Mouse (Mus musculus) stomach, postnatal 0 days (tissue): ENCODE data around the gene Ptpn14. TPM values are rescaled to one million over a fixed set of nuclear protein-coding genes. Genes with fewer than 3 reads are reported as not detected.
A peak's percentile ranks its signal among the peaks of the same experiment; 100 is the strongest.

Experiments used
- ATAC-seq: fragments of 200-750 bp; cut with Nextera tagmentation; 2 replicates; pipeline ENCODE4 v1.8.0; 2017; ENCODE audit not compliant: low FRiP score, low TSS enrichment
- DNase-seq: peaks from one replicate; pipeline ENCODE4 v3.0.0-alpha.2; 2016; ENCODE audit warnings: low spot score
- H3K27ac ChIP-seq: fragments of 300-500 bp; sonication (generic); replicated peaks from 2 replicates; pipeline ENCODE4 v1.5.1; 2014; ENCODE audit warnings: mild to moderate bottlenecking, control low read depth
- H3K27me3 ChIP-seq: fragments of 300-500 bp; sonication (generic); 2 replicates; pipeline ENCODE4 v1.6.1; 2014; ENCODE audit warnings: low read length; ENCODE audit not compliant: control insufficient read depth, insufficient read depth
- H3K36me3 ChIP-seq: fragments of 300-500 bp; sonication (generic); 2 replicates; pipeline ENCODE4 v1.6.1; 2014; ENCODE audit warnings: low read length, mixed read lengths; ENCODE audit not compliant: control insufficient read depth, insufficient read depth
- H3K4me1 ChIP-seq: fragments of 300-500 bp; sonication (generic); replicated peaks from 2 replicates; pipeline ENCODE4 v1.6.1; 2014; ENCODE audit warnings: antibody characterized with exemption; ENCODE audit not compliant: control insufficient read depth, insufficient read depth
- H3K4me2 ChIP-seq: fragments of 300-500 bp; sonication (generic); replicated peaks from 2 replicates; pipeline ENCODE4 v1.6.1; 2014; ENCODE audit warnings: low read depth, mild to moderate bottlenecking, control low read depth, moderate library complexity
- H3K4me3 ChIP-seq: fragments of 300-500 bp; sonication (generic); 2 replicates; pipeline ENCODE4 v1.5.1; 2014; ENCODE audit warnings: low read depth, low read length, control low read depth
- H3K9ac ChIP-seq: fragments of 300-500 bp; sonication (generic); 2 replicates; pipeline ENCODE4 v1.6.1; 2014; ENCODE audit warnings: mild to moderate bottlenecking, low read length, control low read depth, mixed read lengths
- H3K9me3 ChIP-seq: fragments of 300-500 bp; sonication (generic); 2 replicates; pipeline ENCODE4 v1.6.1; 2016; ENCODE audit warnings: low read length; ENCODE audit not compliant: control insufficient read depth
- CTCF ChIP-seq: IDR thresholded peaks from 2 replicates; pipeline ENCODE4 v1.5.1; 2016; ENCODE audit warnings: antibody characterized with exemption, low read depth, mild to moderate bottlenecking, moderate library complexity
- EP300 ChIP-seq: optimal IDR thresholded peaks from 2 replicates; pipeline ENCODE3; 2016; ENCODE audit warnings: antibody characterized with exemption
- WGBS: fragments of 180-500 bp; shearing (Covaris S2); extraction: QIAGEN DNeasy Blood & Tissue Kit; methylation state at CpG from one replicate; pipeline ENCODE4 v1.1.7; 2014; 5-methylcytosine and 5-hydroxymethylcytosine counted together
- polyA plus RNA-seq: library from polyadenylated mRNA; unstranded; fragments of >200 nt; fragmentation: Nextera tagmentation; extraction: Ambion mirVana; gene quantifications from 2 replicates; pipeline ENCODE4 v1.2.1, GENCODE M21; 2015

The Ptpn14 gene
- 4.5 and 5.3 TPM in 2 replicates for polyA plus RNA-seq

- under 1% methylated on average over 66 of the region's 98 CpGs for WGBS
- H3K4me1 ChIP-seq = 0 out of 2 replicates have a peak, but pooled peaks cover 2% of the 10 kb centered on the region
Observed at GRCm38 (mm10) chr1:189727884-189728783, at the start of gene Ptpn14. Ptpn14 (plus strand) TSS chr1:189728268.

GRCm38 (mm10) chr1:189679555-189679954, 48.5 kb upstream of the Ptpn14 start:
- Histone ChIP-seq H3K4me1 (no peaks in the 10 kb centered on the region), H3K9me3 (no peaks in the 10 kb centered on the region), H3K27ac (no peak overlapping the region), H3K27me3 (no peaks in the 10 kb centered on the region), H3K36me3 (peaks cover 11% of the 10 kb centered on the region; the same call in 1 of the 2 replicates), H3K4me2 (no peak overlapping the region), H3K9ac (no peak overlapping the region), H3K4me3 (no peak overlapping the region)
- 95% methylated on average over 3 of the region's 3 CpGs for WGBS
- no peak for TF ChIP-seq EP300
- TF ChIP-seq CTCF = no peak
- DNase-seq (no peak), ATAC-seq (no peak)

More at GRCm38 (mm10) chr1:189727884-189728783, at the start of gene Ptpn14:
- Histone ChIP-seq H3K9me3 (no peaks in the 10 kb centered on the region), H3K27ac (peak within 1 kb of the TSS; percentile 98), H3K27me3 (no peaks in the 10 kb centered on the region), H3K9ac (peak within 1 kb of the TSS; percentile 88), H3K4me2 (peak within 1 kb of the TSS; percentile 93), H3K36me3 (no peaks in the 10 kb centered on the region), H3K4me3 (peak within 1 kb of the TSS; percentile 83)
- TF ChIP-seq CTCF (no peak; the same call in 1 of the 2 replicates), EP300 (no peak)
- ATAC-seq (peak; percentile 91), DNase-seq (peak; percentile 91)

GRCm38 (mm10) chr1:189684786-189685415, 43.2 kb upstream of the Ptpn14 start:
- H3K27ac ChIP-seq = no peak overlapping the region
- H3K4me1 ChIP-seq = no peaks in the 10 kb centered on the region
- no peak for ATAC-seq
- H3K9me3 ChIP-seq = no peaks in the 10 kb centered on the region
- no peak overlapping the region for H3K4me2 ChIP-seq
- H3K4me3 ChIP-seq = no peak overlapping the region
- peaks cover 7% of the 10 kb centered on the region; the same call in 1 of the 2 replicates for H3K36me3 ChIP-seq
- no peaks in the 10 kb centered on the region for H3K27me3 ChIP-seq
- 91% methylated on average over 9 of the region's 9 CpGs for WGBS
- DNase-seq = no peak
- no peak overlapping the region for H3K9ac ChIP-seq
- TF ChIP-seq EP300 (no peak), CTCF (no peak)

GRCm38 (mm10) chr1:189686025-189686424, 42.0 kb upstream of the Ptpn14 start:
- 61% methylated on average over 6 of the region's 6 CpGs for WGBS
- DNase-seq (no peak), ATAC-seq (no peak)
- H3K4me3 ChIP-seq = no peak overlapping the region
- H3K9me3 ChIP-seq = no peaks in the 10 kb centered on the region
- H3K9ac ChIP-seq = no peak overlapping the region
- no peaks in the 10 kb centered on the region for H3K4me1 ChIP-seq
- H3K36me3 ChIP-seq = peaks cover 4% of the 10 kb centered on the region; the same call in 1 of the 2 replicates
- H3K27ac ChIP-seq = no peak overlapping the region
- 0 out of 2 replicates have a peak overlapping the region, but pooled peaks have one; percentile 32 for H3K4me2 ChIP-seq
- TF ChIP-seq CTCF = no peak
- TF ChIP-seq EP300 = no peak
- no peaks in the 10 kb centered on the region for H3K27me3 ChIP-seq

- ATAC-seq (peak; percentile 100), DNase-seq (peak; percentile 99)
- H3K27me3 ChIP-seq = no peaks in the 10 kb centered on the region
- peak within 1 kb of the TSS; percentile 94 for H3K4me2 ChIP-seq
- 0 out of 2 replicates have a peak, but pooled peaks cover 4% of the 10 kb centered on the region for H3K36me3 ChIP-seq
- no peak within 1 kb of the TSS; the same call in 1 of the 2 replicates for H3K27ac ChIP-seq
- H3K9ac ChIP-seq = peak within 1 kb of the TSS; percentile 62
- no peaks in the 10 kb centered on the region for H3K9me3 ChIP-seq
- H3K4me3 ChIP-seq = peak within 1 kb of the TSS; percentile 61
- H3K4me1 ChIP-seq = no peaks in the 10 kb centered on the region
- WGBS = under 1% methylated on average over 51 of the region's 55 CpGs
- no peak for TF ChIP-seq EP300
- TF ChIP-seq CTCF = no peak
Observed at GRCm38 (mm10) chr1:189687654-189688387, 40.2 kb upstream of the Ptpn14 start, which contains the start of gene Cenpf. Cenpf (minus strand) TSS chr1:189688086.
